Mouse (Mus musculus) liver, embryonic 14.5 days (tissue): ENCODE results near the gene Ms4a6c. TPM values are rescaled to one million over a fixed set of nuclear protein-coding genes. Genes with fewer than 3 reads are reported as not detected.

Source experiments
- ATAC-seq: fragments of 200-750 bp; cut with Nextera tagmentation; 2 replicates; pipeline ENCODE4 v1.8.0; 2017; ENCODE audit warnings: moderate number of reproducible peaks, mild to moderate bottlenecking, moderate library complexity; ENCODE audit not compliant: insufficient read depth
- DNase-seq, 3 experiments: peaks; one replicate each; pipeline ENCODE4 v3.0.0-alpha.2; 2012 to 2013; ENCODE audit warnings: low read depth in 3 of 3, low spot score in 3 of 3
- H3K27ac ChIP-seq: fragments of 300-500 bp; sonication (generic); 2 replicates; pipeline ENCODE4 v1.5.1; 2014; ENCODE audit warnings: moderate library complexity, mild to moderate bottlenecking, control low read depth, inconsistent platforms
- H3K27me3 ChIP-seq: fragments of 300-500 bp; sonication (generic); 2 replicates; pipeline ENCODE4 v1.6.1; 2014; ENCODE audit warnings: mild to moderate bottlenecking, low read length, moderate library complexity; ENCODE audit not compliant: control insufficient read depth, insufficient read depth
- H3K36me3 ChIP-seq: fragments of 300-500 bp; sonication (generic); replicated peaks from 2 replicates; pipeline ENCODE4 v1.6.1; 2014; ENCODE audit warnings: low read depth; ENCODE audit not compliant: control insufficient read depth, insufficient read depth
- H3K4me1 ChIP-seq, 2 experiments: fragments of 200-500 bp in 1 of 2; fragments of 300-500 bp in 1 of 2; sonication (generic) in 1 of 2; replicated peaks; 2 replicates each; pipeline ENCODE4 v1.6.1; 2012 to 2014; ENCODE audit warnings: antibody characterized with exemption in 1 of 2, inconsistent platforms in 1 of 2, low read length in 1 of 2; ENCODE audit not compliant: control insufficient read depth in 2 of 2, insufficient read depth in 2 of 2
- H3K4me2 ChIP-seq: fragments of 300-500 bp; sonication (generic); 2 replicates; pipeline ENCODE4 v1.6.1; 2014; ENCODE audit warnings: low read depth, mild to moderate bottlenecking, control low read depth, moderate library complexity
- H3K4me3 ChIP-seq, 2 experiments: fragments of 200-500 bp in 1 of 2; fragments of 300-500 bp in 1 of 2; sonication (generic) in 1 of 2; 2 replicates each; pipeline ENCODE4 v1.5.1; 2012 to 2014; ENCODE audit warnings: low read depth in 2 of 2, low read length in 2 of 2, mild to moderate bottlenecking in 2 of 2, control low read depth in 1 of 2, inconsistent platforms in 1 of 2, moderate library complexity in 1 of 2; ENCODE audit not compliant: insufficient read depth in 1 of 2
- H3K9ac ChIP-seq: fragments of 300-500 bp; sonication (generic); replicated peaks from 2 replicates; pipeline ENCODE4 v1.6.1; 2014; ENCODE audit warnings: mild to moderate bottlenecking, control low read depth, moderate library complexity
- H3K9me3 ChIP-seq: fragments of 300-500 bp; sonication (generic); 2 replicates; pipeline ENCODE4 v1.6.1; 2016; ENCODE audit warnings: low read length, mixed read lengths; ENCODE audit not compliant: control insufficient read depth
- CTCF ChIP-seq: IDR thresholded peaks from 2 replicates; pipeline ENCODE4 v1.5.1; 2016; ENCODE audit warnings: antibody characterized with exemption, low read depth, control low read depth
- EP300 ChIP-seq: IDR thresholded peaks from 2 replicates; pipeline ENCODE4 v1.6.1; 2016; ENCODE audit warnings: antibody characterized with exemption, low read depth
- WGBS: fragments of 180-500 bp; shearing (Covaris S2); extraction: QIAGEN DNeasy Blood & Tissue Kit; methylation state at CpG from one replicate; pipeline ENCODE4 v1.1.7; 2014; ENCODE audit not compliant: insufficient replicate concordance; 5-methylcytosine and 5-hydroxymethylcytosine counted together
- polyA plus RNA-seq, 2 experiments: library from polyadenylated mRNA; depleted of rRNA in 1 of 2; stranded (reverse) in 1 of 2; unstranded in 1 of 2; fragments of >200 nt; fragmentation: Nextera tagmentation in 1 of 2; extraction: Ambion mirVana in 1 of 2; gene quantifications; 2 replicates each; pipeline versions ENCODE4 v1.2.1 to v1.2.3; 2012 to 2014

The Ms4a6c gene
- polyA plus RNA-seq, 2 experiments = 4.2 to 6.3 TPM

DNA sequence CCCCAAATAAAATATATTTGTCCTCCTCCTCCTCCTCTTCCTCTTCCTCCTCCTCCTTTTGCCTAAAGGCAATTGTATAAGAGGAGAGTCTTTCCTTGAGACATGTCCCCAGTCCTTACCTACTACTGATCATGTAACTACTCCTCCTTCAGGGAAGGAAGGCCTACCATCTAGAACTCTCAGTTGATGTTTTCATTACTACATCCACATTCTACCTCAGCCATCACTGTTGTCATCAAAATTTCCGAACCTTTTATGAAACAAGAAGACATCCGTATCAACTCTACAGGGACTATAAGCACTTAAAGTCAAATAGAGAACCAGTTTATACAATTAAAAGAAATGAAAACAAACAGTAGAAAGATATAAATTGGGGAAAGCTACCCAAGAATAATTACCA is 13.5 kb downstream of the Ms4a6c start:
- no peak for DNase-seq
- no peak for ATAC-seq
- no peak overlapping the region for H3K4me3 ChIP-seq
- H3K4me2 ChIP-seq = no peak overlapping the region
- no peaks in the 10 kb centered on the region for H3K27me3 ChIP-seq
- H3K9ac ChIP-seq = no peak overlapping the region
- 0 out of 4 replicates have a peak, but pooled peaks cover 0 to 1% of the 10 kb centered on the region in 2 experiments for H3K4me1 ChIP-seq
- 65% methylated on average over 2 of the region's 2 CpGs for WGBS
- no peaks in the 10 kb centered on the region for H3K36me3 ChIP-seq
- no peak overlapping the region for H3K27ac ChIP-seq
- H3K9me3 ChIP-seq = no peaks in the 10 kb centered on the region
- TF ChIP-seq CTCF (no peak), EP300 (no peak)

DNA sequence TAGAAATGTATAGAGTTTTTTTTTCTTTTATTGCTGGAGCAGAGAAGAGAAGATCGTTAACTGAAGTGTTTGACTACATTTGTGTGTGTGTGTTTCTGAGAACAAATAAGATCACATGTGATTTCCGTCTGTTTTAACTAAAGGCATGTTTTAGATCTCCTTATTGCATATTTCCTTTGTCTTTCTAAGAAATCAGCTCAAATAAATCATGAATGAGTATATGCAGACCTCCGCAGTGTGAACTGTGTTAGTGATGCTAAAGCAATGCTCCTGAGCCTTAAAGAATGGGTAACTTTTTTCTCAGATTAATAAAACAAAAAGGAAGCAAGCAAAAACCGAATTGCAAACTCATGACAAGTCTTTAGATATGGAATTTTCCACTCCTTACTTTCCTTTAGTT is 14.8 kb downstream of the Ms4a6c start:
- Histone ChIP-seq H3K27me3 (no peaks in the 10 kb centered on the region), H3K4me1 (0 out of 4 replicates have a peak, but pooled peaks cover 0 to 1% of the 10 kb centered on the region in 2 experiments), H3K4me2 (no peak overlapping the region), H3K9me3 (no peaks in the 10 kb centered on the region), H3K27ac (no peak overlapping the region), H3K36me3 (no peaks in the 10 kb centered on the region), H3K4me3 (no peak overlapping the region), H3K9ac (no peak overlapping the region)
- no peak for DNase-seq
- WGBS = 44% methylated on average over 4 of the region's 4 CpGs
- ATAC-seq = no peak
- TF ChIP-seq EP300 (no peak), CTCF (no peak)

DNA sequence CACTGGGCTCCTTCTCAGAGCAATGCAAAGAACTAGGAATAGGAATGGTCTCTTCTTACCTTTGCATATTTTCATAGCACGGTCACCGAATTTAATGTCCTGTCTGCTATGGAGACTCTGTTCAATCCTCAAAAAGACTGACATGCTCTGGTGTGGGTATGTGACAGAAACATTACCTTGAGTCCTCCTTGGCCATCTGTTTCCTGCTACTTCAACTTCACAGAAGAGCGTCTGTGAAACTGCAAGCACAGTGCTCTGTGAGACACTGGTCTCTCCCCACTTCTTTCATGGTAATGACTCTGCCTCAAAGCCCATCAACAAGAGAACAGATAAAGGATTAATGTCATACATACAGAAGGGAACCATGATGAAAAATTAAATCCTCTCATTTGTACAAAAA is 15.2 kb downstream of the Ms4a6c start:
- DNase-seq = no peak
- no peak for ATAC-seq
- no peak for TF ChIP-seq EP300
- H3K9ac ChIP-seq = no peak overlapping the region
- H3K27ac ChIP-seq = no peak overlapping the region
- 0 out of 4 replicates have a peak, but pooled peaks cover 0 to 1% of the 10 kb centered on the region in 2 experiments for H3K4me1 ChIP-seq
- no peaks in the 10 kb centered on the region for H3K9me3 ChIP-seq
- no peak overlapping the region for H3K4me3 ChIP-seq
- H3K4me2 ChIP-seq = no peak overlapping the region
- no peaks in the 10 kb centered on the region for H3K36me3 ChIP-seq
- H3K27me3 ChIP-seq = no peaks in the 10 kb centered on the region
- 47% methylated on average over 3 of the region's 3 CpGs for WGBS

DNA sequence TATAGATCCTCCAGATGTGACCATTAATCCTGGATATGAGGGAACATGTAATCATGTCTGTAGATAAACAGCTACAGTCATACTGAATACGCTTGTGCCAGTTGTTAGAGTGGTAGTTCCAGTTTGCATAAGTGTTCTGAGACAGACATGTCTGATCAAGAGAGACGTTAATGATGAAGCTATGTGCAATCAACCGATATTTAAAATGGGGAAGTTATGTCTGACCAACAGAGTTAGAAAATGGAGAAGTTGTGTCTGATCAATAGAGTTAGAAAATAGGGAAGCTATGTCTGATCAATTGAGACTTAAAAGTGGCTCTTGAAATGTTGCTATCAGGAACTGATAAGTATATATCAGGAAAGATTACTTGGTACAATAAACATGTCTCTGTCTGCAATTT is 16.1 kb downstream of the Ms4a6c start:
- no peak overlapping the region for H3K9ac ChIP-seq
- H3K9me3 ChIP-seq = no peaks in the 10 kb centered on the region
- ATAC-seq (no peak), DNase-seq (no peak)
- H3K36me3 ChIP-seq = no peaks in the 10 kb centered on the region
- H3K27ac ChIP-seq = no peak overlapping the region
- H3K4me3 ChIP-seq = no peak overlapping the region
- H3K27me3 ChIP-seq = no peaks in the 10 kb centered on the region
- whole genome bisulfite sequencing = 27% methylated on average over 3 of the region's 3 CpGs
- TF ChIP-seq EP300 (no peak), CTCF (no peak)
- H3K4me1 ChIP-seq = 0 out of 4 replicates have a peak, but pooled peaks cover 0 to 1% of the 10 kb centered on the region in 2 experiments
- H3K4me2 ChIP-seq = no peak overlapping the region

DNA sequence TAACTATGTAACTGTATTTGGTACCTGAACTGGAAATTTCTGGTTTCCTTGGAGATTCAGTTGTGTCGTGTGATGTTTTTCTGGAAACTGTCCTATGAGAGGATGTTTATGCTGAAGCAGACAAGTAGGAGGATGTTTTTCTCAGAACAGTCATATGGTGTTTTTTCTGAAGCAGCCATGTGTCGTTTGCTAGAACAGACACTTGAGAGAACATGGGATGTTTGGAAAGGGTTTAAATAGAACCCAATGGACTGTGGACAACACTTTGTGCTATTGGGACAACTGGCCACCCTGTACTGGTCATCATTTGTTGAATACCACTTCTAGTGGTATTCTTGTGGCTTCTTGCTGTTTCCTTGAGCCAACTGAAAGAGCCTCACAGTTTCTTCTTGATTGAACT is 16.6 kb downstream of the Ms4a6c start, which contains the start of gene Gm8369:
Gm8369 (plus strand) TSS at position 193 of the 400 bp plus-strand sequence.
- no peak for TF ChIP-seq EP300
- no peak for TF ChIP-seq CTCF
- H3K27ac ChIP-seq = no peak within 1 kb of the TSS
- 0 out of 4 replicates have a peak, but pooled peaks cover 0 to 1% of the 10 kb centered on the region in 2 experiments for H3K4me1 ChIP-seq
- no peak within 1 kb of the TSS for H3K4me2 ChIP-seq
- ATAC-seq (no peak), DNase-seq (no peak)
- H3K9ac ChIP-seq = no peak within 1 kb of the TSS
- 26% methylated on average over 2 of the region's 2 CpGs for WGBS
- H3K4me3 ChIP-seq = no peak within 1 kb of the TSS
- no peaks in the 10 kb centered on the region for H3K36me3 ChIP-seq
- H3K9me3 ChIP-seq = no peaks in the 10 kb centered on the region
- no peaks in the 10 kb centered on the region for H3K27me3 ChIP-seq
